Mouse (Mus musculus) neural tube, embryonic 13.5 days (tissue): ENCODE measurements around the gene Vmn1r148. TPM values are rescaled to one million over a fixed set of nuclear protein-coding genes. Genes with fewer than 3 reads are reported as not detected.
"Not testable (repeated sequence)": the region's sequence is repeated elsewhere in the genome, so short reads cannot be mapped to it uniquely, and the experiment has no call there.

Source experiments
- ATAC-seq: fragments of 200-750 bp; cut with Nextera tagmentation; 2 replicates; pipeline ENCODE4 v1.8.0; 2017; ENCODE audit warnings: low read depth, mild to moderate bottlenecking, moderate TSS enrichment, moderate library complexity
- H3K27ac ChIP-seq: fragments of 300-500 bp; sonication (generic); replicated peaks from 2 replicates; pipeline ENCODE4 v1.5.1; 2015; ENCODE audit warnings: moderate library complexity, mild to moderate bottlenecking, inconsistent platforms
- H3K27me3 ChIP-seq: fragments of 300-500 bp; sonication (generic); 2 replicates; pipeline ENCODE4 v1.6.1; 2015; ENCODE audit warnings: mild to moderate bottlenecking, inconsistent platforms
- H3K36me3 ChIP-seq: fragments of 300-500 bp; sonication (generic); 2 replicates; pipeline ENCODE4 v1.6.1; 2015; ENCODE audit warnings: mild to moderate bottlenecking, inconsistent platforms
- H3K4me1 ChIP-seq: fragments of 300-500 bp; sonication (generic); replicated peaks from 2 replicates; pipeline ENCODE4 v1.6.1; 2015; ENCODE audit warnings: inconsistent platforms
- H3K4me2 ChIP-seq: fragments of 300-500 bp; sonication (generic); 2 replicates; pipeline ENCODE4 v1.6.1; 2015; ENCODE audit warnings: inconsistent platforms, mild to moderate bottlenecking, moderate library complexity
- H3K4me3 ChIP-seq: fragments of 300-500 bp; sonication (generic); 2 replicates; pipeline ENCODE4 v1.5.1; 2015; ENCODE audit warnings: mild to moderate bottlenecking, inconsistent platforms
- H3K9ac ChIP-seq: fragments of 300-500 bp; sonication (generic); 2 replicates; pipeline ENCODE4 v1.6.1; 2015; ENCODE audit warnings: moderate library complexity, mild to moderate bottlenecking, inconsistent platforms
- H3K9me3 ChIP-seq: fragments of 300-500 bp; sonication (generic); 2 replicates; pipeline ENCODE4 v1.6.1; 2016; ENCODE audit warnings: inconsistent platforms
- WGBS: fragments of 180-500 bp; shearing (Covaris S2); methylation state at CpG from one replicate; pipeline ENCODE4 v1.1.7; 2015; 5-methylcytosine and 5-hydroxymethylcytosine counted together
- polyA plus RNA-seq: library from polyadenylated mRNA; unstranded; fragments of >200 nt; fragmentation: Nextera tagmentation; extraction: Ambion mirVana; gene quantifications from 2 replicates; pipeline ENCODE4 v1.2.1, GENCODE M21; 2015

Gene Vmn1r148
- polyA plus RNA-seq: not detected in 2 replicates

DNA sequence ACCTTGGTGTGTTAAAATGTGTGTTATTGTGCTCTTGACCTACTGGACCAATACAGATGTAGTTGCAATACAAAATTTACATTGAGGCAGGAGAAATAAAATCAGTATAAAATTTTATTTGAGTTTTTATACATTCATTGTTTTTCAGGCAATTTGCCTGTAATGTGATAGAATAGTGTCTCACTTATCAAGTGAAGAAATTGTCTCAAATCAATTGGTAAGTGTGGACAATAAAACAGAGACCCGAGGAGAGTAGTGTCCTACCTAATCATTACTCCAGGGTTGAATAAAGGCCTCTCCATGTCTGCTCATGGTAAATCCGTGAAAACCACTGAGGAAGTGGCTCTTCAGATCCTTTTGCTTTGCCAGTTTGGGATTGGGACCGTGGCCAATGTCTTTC lies at the start of gene Vmn1r148:
Gene Vmn1r148, plus strand, starts transcription at position 301 of the 400 bp plus-strand sequence.
- H3K9ac ChIP-seq, H3K4me2 ChIP-seq, H3K36me3 ChIP-seq, H3K9me3 ChIP-seq, ATAC-seq, H3K27ac ChIP-seq, H3K27me3 ChIP-seq, H3K4me1 ChIP-seq, H3K4me3 ChIP-seq: not testable (repeated sequence)
- no CpG with 5 or more reads among the region's 3 CpGs for WGBS

- not testable (repeated sequence) for H3K27ac ChIP-seq, H3K9ac ChIP-seq, H3K4me3 ChIP-seq, H3K4me1 ChIP-seq, H3K9me3 ChIP-seq, H3K27me3 ChIP-seq, ATAC-seq, H3K36me3 ChIP-seq, H3K4me2 ChIP-seq
- WGBS: no CpG with 5 or more reads among the region's 1 CpGs
Measured at GRCm38 (mm10) chr7:22370939-22371338, 42.4 kb upstream of the Vmn1r148 start, which contains the start of gene Gm8660. Gene Gm8660 (minus strand): TSS chr7:22371039.

DNA sequence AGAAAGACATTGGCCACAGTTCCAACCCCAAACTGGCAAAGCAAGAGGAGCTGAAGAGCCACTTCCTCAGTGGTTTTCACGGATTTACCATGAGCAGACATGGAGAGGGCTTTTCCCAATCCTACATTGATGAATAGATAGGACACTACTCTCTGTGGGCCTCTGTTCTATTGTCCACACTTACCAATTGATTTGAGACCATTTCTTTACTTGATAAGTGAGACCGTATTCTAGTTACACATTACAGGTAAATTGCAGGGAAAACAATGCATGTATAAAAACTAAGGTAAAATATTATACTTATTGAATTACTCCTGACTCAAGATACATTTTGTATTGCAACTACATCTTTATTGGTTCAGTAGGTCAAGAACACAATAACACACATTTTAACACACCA lies 24.7 kb downstream of the Vmn1r148 start, which contains the start of gene Vmn1r149:
Gene Vmn1r149, minus strand, starts transcription at position 101 of the 400 bp plus-strand sequence.
- H3K9me3 ChIP-seq, H3K36me3 ChIP-seq, ATAC-seq, H3K4me2 ChIP-seq, H3K27ac ChIP-seq, H3K4me3 ChIP-seq, H3K4me1 ChIP-seq, H3K9ac ChIP-seq, H3K27me3 ChIP-seq: not testable (repeated sequence)
- WGBS: no CpG with 5 or more reads among the region's 2 CpGs

GRCm38 (mm10) chr7:22463975-22464374 lies 50.6 kb downstream of the Vmn1r148 start, which contains the start of gene Gm10665:
Gene Gm10665 (minus strand): TSS chr7:22464075.
- not testable (repeated sequence) for H3K27me3 ChIP-seq, ATAC-seq, H3K9me3 ChIP-seq, H3K9ac ChIP-seq, H3K36me3 ChIP-seq, H3K4me1 ChIP-seq, H3K27ac ChIP-seq, H3K4me3 ChIP-seq, H3K4me2 ChIP-seq
- WGBS: no CpG with 5 or more reads among the region's 5 CpGs

Other genes starting within 250 kb of the Vmn1r148 start
- not detected in 2 replicates for gene Vmn1r142, start 249.5 kb upstream of the Vmn1r148 start, polyA plus RNA-seq
- gene Vmn1r143, start 224.2 kb upstream of the Vmn1r148 start, polyA plus RNA-seq: not detected in 2 replicates
- gene Gm8653, start 212.3 kb upstream of the Vmn1r148 start, polyA plus RNA-seq: not detected in 2 replicates
- gene Gm8453, start 184.1 kb upstream of the Vmn1r148 start, polyA plus RNA-seq: not detected in 2 replicates
- not detected in 2 replicates for gene Gm4187, start 83.9 kb upstream of the Vmn1r148 start, polyA plus RNA-seq
- not detected in 2 replicates for gene Gm8660, start 42.5 kb upstream of the Vmn1r148 start, polyA plus RNA-seq
- gene Vmn1r149, start 24.6 kb downstream of the Vmn1r148 start, polyA plus RNA-seq: not detected in 2 replicates
- gene Gm10665, start 50.5 kb downstream of the Vmn1r148 start, polyA plus RNA-seq: not detected in 2 replicates
- gene Vmn1r151, start 86.1 kb downstream of the Vmn1r148 start, polyA plus RNA-seq: not detected in 2 replicates
- not detected in 2 replicates for gene Vmn1r152, start 109.4 kb downstream of the Vmn1r148 start, polyA plus RNA-seq
- not detected in 2 replicates for gene Gm8677, start 121.3 kb downstream of the Vmn1r148 start, polyA plus RNA-seq
- gene Gm4201, start 151.8 kb downstream of the Vmn1r148 start, polyA plus RNA-seq: not detected in 2 replicates
- gene Gm4565, start 174.5 kb downstream of the Vmn1r148 start, polyA plus RNA-seq: not detected in 2 replicates
- gene Vmn1r155, start 244.4 kb downstream of the Vmn1r148 start, polyA plus RNA-seq: not detected in 2 replicates